Mouse (Mus musculus) thymus, adult 18-20 months (tissue): ENCODE results near the gene Sec24d.

Experiments
- DNase-seq, 2 experiments: peaks; one replicate each; pipeline ENCODE4 v3.0.0; 2022; ENCODE audit warnings: mixed read lengths in 2 of 2

Gene Sec24d

GRCm38 (mm10) chr3:123266753-123267651 lies at the start of gene Sec24d:
TSS of gene Sec24d (plus strand) at chr3:123267455.
- DNase-seq: peak; percentile 86 to 90

- DNase-seq: no peak
These were observed 48.6 kb upstream of the Sec24d start for GRCm38 (mm10) chr3:123218646-123219045.

DNA sequence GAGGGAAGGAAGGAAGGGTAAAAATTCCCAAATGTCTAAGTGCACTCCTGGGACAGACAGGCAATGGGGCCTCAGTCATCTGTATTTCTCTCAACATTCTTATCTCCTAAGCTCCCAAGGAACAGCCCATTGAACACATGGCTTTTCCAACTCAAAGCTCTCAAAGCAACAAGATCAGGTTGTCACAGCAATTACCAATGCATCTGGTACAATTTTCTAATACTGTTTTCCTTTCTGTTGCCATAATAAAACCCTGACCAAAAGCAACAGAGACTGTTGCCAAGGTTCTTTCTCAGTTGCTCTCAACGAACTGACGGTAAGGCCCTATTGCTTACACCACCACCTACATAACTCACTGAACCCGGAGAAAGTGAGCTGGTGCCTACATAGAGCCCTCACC lies 40.0 kb upstream of the Sec24d start:
- no peak for DNase-seq

- no peak for DNase-seq
These were observed 35.6 kb upstream of the Sec24d start for GRCm38 (mm10) chr3:123231639-123232038.

DNA sequence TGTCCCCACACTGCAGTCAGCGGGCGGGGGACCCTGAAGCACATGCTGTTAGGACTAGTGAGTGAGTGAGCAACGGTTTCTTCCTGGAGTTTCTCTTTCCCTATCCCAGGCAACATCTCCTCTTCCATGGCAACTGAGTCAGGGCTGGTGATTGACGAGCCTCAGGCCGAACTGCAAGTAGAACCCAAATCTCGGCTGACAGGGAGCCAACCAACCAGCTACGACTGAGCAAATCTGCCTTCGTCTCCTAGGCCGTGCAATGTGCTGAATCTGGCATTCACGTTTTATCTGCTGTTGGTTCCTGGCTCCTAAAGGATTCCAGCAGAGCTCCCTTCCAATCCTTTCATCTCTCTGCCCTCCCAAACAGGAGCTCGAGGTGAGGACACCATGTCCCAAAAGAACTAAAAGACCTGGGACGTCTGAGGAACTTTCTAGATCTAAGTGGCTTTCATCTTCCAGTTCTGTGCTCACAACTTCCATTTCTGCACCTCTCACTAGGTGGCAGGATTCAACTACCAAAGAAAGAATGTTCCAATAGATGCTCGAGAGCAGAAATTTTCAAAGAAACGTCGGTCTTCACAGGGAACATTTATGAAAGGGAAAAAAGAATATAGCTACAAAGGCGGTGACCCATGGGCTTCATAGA lies 32.9 kb upstream of the Sec24d start:
- DNase-seq: no peak

DNA sequence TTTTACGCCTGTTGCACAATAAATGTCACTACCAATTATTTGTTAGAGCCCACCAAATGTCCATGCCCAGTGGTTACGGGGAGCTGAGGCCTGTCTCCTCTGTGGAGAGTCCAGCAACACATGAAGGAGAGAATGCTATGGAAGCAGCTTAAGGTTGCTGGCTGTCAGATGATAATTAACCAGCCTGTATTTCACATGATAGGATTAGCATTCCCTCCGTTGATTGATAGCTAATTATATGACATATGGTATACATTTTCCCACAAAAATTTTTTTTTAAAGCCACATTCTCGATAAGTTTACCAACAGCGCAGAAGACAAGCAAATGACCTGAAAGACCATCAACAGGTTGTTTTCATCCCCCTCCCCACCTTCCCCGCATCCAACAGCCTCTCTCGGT lies 31.8 kb upstream of the Sec24d start:
- DNase-seq: no peak

DNA sequence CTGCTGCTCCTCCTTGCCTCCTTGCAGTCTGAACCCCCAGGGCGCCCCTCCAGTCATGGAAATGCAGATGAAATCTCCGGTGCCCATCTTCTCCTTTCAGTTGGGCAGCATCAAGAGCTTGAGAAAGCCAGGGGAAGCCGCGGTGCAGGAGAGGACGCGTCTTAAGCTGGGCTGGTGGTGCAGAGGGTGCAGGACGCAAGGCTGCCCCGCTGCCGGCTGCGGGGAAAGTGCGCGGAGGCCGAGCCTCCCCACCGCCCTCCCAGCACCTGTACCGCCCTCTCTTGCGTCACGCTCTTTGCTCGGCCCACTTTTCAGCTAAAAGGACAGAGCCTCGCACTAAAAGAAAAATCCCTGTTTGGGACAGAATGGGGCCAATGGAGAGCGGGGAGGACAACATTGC lies 31.3 kb upstream of the Sec24d start, which contains the start of gene Synpo2:
TSS of gene Synpo2 (minus strand) at position 229 of the 400 bp plus-strand sequence.
- no peak for DNase-seq

DNA sequence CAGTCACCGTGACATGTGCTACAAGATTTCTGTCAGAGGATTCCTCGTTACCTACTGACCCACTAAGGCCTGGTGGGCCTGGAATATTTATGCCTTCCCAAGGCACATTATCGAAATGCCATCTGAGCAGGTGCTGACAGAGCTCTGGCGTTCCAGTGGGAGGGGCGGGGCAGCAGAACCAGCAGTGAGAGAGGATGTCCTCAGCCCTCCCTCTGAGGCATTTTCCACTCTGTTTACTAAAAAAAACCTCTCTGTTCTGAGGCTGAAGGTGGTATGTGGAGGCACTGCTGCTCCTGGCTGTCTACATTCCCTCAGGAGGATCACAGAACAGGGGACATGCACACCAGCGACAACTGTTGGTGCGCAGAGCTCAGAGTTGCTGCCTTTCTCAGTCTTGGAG lies 30.2 kb upstream of the Sec24d start:
- no peak for DNase-seq

DNA sequence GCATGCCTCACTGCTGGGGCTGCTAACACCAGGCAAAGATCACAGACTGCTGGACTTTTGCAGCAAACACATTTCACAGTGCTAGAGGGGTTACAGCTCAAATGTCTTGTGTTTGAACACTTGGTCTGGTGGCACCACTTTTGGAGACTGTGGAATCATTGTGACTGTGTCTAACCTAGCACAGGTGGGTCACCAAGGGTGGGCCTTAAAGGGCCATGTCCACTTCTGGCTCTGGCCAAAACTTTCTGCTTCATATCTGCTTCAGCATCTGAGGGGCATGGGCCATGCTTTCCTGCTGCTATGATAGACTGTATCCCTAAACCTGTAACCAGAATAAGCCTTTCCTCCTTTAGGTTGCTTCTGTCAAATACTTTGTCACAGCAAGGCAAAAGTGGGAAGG lies 29.8 kb upstream of the Sec24d start:
- DNase-seq: no peak

GRCm38 (mm10) chr3:123244376-123244775 lies 22.9 kb upstream of the Sec24d start:
- no peak for DNase-seq

- no peak for DNase-seq
These were observed 21.6 kb upstream of the Sec24d start for GRCm38 (mm10) chr3:123245646-123246045.

GRCm38 (mm10) chr3:123256181-123257101 lies 10.8 kb upstream of the Sec24d start:
- no peak for DNase-seq

DNA sequence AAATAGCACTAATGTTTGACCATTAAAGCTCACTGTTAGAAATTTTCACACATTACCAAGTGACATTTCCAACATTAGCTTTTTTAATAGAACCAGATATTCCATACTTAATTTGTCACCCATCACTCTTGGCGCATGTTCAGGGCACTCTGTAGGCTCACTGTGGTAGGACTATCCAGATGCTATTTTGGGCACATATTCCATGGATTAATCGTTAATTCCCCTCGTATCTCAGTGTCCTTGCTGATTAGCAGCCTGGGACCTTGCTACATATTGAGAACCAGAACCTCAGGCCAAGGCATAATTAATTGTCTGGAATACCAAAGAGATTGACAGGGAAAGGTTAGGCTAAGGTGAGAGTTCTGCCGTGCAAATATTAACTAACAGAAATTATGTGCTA lies 8.5 kb upstream of the Sec24d start:
- no peak for DNase-seq

DNA sequence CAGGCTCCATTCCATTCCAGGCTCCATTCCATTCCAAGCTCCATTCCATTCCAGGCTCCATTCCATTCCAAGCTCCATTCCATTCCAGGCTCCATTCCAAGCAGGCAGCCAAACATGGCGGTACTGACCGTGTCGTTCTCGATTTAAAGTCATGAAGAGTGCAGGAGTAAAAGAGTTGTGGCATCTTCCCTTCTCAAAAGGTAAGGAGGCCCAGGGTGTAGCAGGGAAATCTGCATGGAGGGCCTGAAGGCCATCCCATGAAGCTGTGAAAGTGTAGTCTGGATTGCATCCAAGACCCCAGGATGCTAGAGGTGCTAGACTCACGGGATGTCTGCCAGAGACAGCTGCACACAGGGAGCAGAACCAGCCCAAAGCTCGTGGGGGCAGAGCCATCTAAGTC lies 2.5 kb upstream of the Sec24d start:
- no peak for DNase-seq

DNA sequence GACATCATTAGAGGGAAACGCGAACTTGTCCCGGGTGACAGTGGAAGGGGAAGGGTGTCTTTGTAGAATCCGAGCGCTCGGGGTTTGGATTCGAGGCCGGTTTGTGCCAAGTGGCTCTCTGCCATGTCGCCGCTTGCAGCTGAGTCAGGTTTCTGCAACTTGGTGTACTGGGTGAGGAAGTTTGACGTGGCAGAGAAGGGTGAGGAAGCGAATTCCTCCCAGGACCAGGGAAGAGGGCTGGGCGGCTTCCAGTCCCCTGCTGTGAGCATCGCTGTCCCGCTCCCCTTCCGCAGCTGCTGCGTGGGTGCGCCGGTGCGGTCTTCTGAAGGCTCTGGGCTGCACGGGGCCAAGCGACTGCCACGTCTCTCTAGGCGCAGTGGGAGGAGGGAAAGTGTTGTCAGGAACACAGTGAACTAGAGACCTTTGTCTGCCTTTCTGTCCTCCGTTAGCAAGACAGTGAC lies 516 bp downstream of the Sec24d start:
- DNase-seq: peak; percentile 34 to 43

DNA sequence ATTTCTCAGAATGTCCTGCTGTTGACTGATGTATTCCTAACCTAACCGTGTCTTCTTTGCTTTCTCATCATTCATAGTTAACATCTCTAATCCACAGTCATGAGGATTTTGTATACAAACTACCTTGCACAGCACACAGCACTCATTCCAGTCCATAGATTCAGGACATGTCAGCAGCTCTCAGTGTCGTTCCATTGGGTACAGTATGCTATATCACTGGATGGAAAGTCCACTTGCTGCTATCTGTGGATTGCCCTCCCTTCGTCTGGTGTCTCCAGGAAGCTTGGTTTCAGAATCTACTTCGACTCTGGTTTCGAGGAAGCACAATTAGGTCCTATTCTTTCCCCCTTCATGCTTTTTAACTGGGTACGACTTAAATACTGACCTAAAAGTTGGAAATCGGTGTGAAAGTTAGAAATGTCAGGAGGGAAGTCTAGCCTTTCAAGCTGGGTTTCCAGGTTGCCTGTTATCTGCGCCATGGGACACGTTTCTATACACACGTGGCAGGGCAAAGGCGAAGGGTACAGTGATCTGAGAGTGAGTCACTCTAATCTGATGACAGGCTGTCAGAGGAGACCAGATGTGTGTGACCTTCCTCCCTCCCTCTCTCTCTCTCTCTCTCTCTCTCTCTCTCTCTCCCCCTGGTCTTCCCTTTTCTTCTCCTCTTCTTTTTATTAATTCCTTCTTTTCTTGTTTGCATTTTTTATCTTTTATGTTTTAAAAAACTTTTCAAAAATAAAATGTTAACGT lies 15.8 kb downstream of the Sec24d start:
- no peak for DNase-seq

DNA sequence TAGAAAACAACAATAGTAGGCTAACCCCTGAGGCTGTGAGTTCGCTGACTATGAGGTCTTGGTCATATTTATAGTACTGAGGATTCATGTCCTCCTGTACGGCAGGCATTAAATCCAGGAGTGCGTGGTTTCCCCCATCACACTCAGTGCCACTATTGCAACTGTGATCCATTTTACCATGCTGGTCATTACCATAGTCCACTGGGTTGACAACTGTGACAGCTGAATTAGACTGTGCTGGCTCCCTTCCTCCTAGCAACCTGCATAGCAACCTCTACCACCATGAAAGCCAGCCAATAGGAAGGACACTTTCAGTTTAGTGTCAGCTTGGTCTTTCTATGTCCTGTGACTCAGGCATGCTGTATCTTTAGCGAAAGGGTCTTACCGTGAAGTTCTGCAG lies 17.0 kb downstream of the Sec24d start:
- no peak for DNase-seq

DNA sequence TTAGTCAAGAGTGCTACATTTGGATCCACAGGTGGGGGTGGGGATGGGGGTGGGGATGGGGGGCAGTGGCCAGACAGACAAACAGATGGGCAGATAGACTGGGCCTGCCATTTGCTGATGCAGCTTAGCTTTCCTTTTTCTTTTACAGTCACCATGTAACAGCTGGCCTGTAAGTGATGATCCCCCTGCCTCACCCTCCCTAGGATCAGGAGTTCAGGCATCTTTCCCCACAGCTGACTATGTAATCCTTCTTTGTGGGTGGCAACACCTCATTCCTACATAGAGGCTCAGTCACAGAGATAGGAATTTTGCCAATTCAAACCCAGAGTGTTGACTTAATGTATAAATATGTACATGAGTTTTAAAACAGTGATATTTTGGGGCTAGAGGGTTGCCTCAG lies 18.4 kb downstream of the Sec24d start:
- no peak for DNase-seq

GRCm38 (mm10) chr3:123288856-123289570 lies 21.8 kb downstream of the Sec24d start:
- no peak for DNase-seq

DNA sequence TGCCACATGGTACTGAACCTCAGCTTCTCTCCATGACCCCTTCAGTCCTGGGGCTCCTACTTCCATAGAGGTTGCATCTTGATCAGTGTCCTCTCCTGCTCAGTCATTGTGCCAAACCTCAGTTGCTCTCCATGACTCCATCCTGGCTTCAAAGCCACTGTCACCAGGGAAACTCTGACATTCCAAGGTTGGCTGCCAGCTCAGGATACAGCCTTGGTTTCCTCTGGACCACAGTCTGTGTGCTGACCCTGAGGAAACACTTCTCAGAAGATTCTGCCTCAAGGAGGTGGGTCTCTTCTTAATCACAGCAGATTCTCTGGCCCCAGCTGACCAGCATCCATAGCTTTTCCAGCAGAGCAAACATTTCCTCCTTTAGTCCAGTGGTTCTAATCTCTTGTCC lies 24.4 kb downstream of the Sec24d start:
- no peak for DNase-seq

DNA sequence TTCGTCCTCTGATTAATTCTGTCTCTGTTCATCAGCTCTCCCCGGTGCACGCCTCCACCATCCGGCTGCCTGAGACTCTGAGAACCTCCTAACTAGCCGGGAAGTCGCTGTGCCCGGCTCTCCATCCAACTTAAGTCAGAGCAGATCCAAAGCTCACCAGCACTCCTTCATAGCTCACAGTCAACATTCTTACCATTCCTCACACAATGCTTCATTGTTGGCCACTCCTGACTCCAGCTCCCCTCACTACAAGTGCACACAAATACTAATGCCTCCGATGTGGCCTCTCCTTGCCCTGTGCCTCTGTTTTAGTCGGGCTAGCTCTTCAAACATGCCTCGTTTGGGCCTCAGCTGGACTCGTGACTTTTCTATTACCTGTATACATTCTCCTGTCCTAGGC lies 29.4 kb downstream of the Sec24d start:
- no peak for DNase-seq

DNA sequence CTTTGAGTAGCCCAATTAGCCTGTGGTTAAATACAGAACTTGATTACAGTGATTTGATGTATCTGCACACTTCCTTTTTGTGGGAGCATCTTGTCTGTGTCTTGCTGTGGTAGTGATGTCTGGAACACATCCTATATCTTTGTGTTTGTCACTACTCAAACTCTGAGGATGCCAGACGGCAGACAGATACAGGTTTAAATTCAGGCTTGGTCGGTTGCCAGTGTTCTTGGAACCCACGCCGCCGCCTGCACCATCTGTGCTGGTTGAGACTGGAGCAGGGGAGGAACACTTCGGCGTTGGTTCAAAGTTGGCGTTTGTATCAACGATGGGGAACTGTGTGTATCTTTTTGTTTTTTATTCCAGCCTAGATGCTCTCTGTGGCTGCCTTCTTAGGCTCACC lies 31.0 kb downstream of the Sec24d start:
- DNase-seq: no peak
